In the genomic region with DNA sequence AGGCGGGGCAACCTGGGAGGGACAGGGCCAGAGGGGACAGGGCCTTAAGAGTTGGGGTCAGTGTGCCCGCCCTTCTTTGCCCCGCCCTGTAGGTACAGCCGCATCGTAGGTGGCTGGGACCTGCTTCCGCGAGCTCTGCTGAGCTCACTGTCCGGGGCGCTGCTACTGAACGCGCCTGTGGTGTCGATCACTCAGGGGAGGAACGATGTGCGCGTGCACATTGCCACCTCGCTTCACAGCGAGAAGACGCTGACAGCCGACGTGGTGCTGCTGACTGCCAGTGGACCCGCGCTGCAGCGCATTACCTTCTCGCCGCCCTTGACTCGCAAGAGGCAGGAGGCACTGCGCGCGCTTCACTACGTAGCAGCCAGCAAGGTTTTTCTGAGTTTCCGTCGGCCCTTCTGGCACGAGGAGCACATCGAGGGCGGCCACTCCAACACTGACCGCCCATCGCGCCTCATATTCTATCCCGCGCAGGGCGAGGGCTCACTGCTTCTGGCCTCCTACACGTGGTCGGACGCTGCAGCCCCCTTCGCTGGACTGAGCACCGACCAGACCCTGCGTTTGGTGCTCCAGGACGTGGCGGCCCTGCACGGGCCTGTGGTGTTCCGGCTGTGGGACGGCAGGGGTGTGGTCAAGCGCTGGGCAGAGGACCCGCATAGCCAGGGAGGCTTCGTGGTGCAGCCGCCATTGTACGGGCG, we compare ENCODE assay signal across 8 mouse cellular contexts. TPM values are rescaled to one million over a fixed set of nuclear protein-coding genes. Genes with fewer than 3 reads are reported as not detected.
DNase-seq lines count a peak whose midpoint lies in the region; ATAC-seq and TF ChIP-seq lines count a peak whose summit lies in the region.

No protein-coding gene starts in this region.

- WGBS in forebrain, embryonic 12.5 days: 1% methylated on average over 58 of the region's 58 CpGs
- 5% methylated on average over 58 of the region's 58 CpGs for WGBS in lung, adult 2 months
- WGBS in neural tube, embryonic 13.5 days: 1% methylated on average over 58 of the region's 58 CpGs

- H3K27ac ChIP-seq in forebrain, embryonic 12.5 days: no peak overlapping the region
- no peak overlapping the region for H3K27ac ChIP-seq in neural tube, embryonic 13.5 days (replicated peaks)

- DNase-seq in gastrocnemius, postnatal 10 days: peak; percentile 52
- no peak for DNase-seq in gastrocnemius, adult 18-20 months (ENCODE audit: low spot score)
- DNase-seq in ES-CJ7 (ENCODE audit: low read depth, low spot score): peak; percentile 24
- DNase-seq in lung, adult 2 months: no peak
- DNase-seq in yolk sac, embryonic 10.5 days (ENCODE audit: low spot score): peak; percentile 43

- peak; percentile 66 for ATAC-seq in forebrain, embryonic 12.5 days (ENCODE audit: low FRiP score)
- peak; percentile 73 for ATAC-seq in inflammation-experienced regulatory T-cells, adult 6 months
- peak; percentile 45 for ATAC-seq in neural tube, embryonic 13.5 days (ENCODE audit: low read depth)

- H3K9ac ChIP-seq in forebrain, embryonic 12.5 days: peak overlapping the region; percentile 51
- peak overlapping the region; percentile 65 for H3K9ac ChIP-seq in neural tube, embryonic 13.5 days

- peaks cover 39% of the 10 kb centered on the region for H3K36me3 ChIP-seq in forebrain, embryonic 12.5 days (replicated peaks)
- H3K36me3 ChIP-seq in neural tube, embryonic 13.5 days: peaks cover 44% of the 10 kb centered on the region

- H3K4me2 ChIP-seq in forebrain, embryonic 12.5 days: peak overlapping the region; percentile 52
- peak overlapping the region; percentile 49 for H3K4me2 ChIP-seq in neural tube, embryonic 13.5 days

- peak; percentile 12; the same call in 1 of the 2 replicates for TF ChIP-seq POLR2A in lung, adult 2 months (IDR thresholded peaks at IDR 0.05; ENCODE audit: borderline replicate concordance, extremely low read depth, low read depth, low read length)

- H3K9me3 ChIP-seq in forebrain, embryonic 12.5 days: no peaks in the 10 kb centered on the region
- H3K9me3 ChIP-seq in neural tube, embryonic 13.5 days: no peaks in the 10 kb centered on the region

- no peak for TF ChIP-seq CTCF in lung, adult 2 months (IDR thresholded peaks at IDR 0.05; ENCODE audit: insufficient read depth, low read length)

- peaks cover 13% of the 10 kb centered on the region for H3K4me1 ChIP-seq in forebrain, embryonic 12.5 days
- peaks cover 9% of the 10 kb centered on the region for H3K4me1 ChIP-seq in lung, adult 2 months (ENCODE audit: control insufficient read depth, insufficient read depth, low read length)
- peaks cover 24% of the 10 kb centered on the region for H3K4me1 ChIP-seq in neural tube, embryonic 13.5 days (replicated peaks)

- peak overlapping the region; percentile 27 for H3K4me3 ChIP-seq in forebrain, embryonic 12.5 days (replicated peaks)
- H3K4me3 ChIP-seq in lung, adult 2 months (replicated peaks; ENCODE audit: extremely low read depth, low read depth, low read length): peak overlapping the region; percentile 3
- peak overlapping the region; percentile 23 for H3K4me3 ChIP-seq in neural tube, embryonic 13.5 days

- H3K27me3 ChIP-seq in forebrain, embryonic 12.5 days: peaks cover 48% of the 10 kb centered on the region
- H3K27me3 ChIP-seq in neural tube, embryonic 13.5 days: peaks cover 40% of the 10 kb centered on the region

RNA-seq across cellular contexts. Expression of gene Akt1s1, which starts 9.2 kb away (rescaled TPM):
- total RNA-seq in gastrocnemius, postnatal 10 days (2021): 10 to 100 TPM; 84.2 to 86.4 TPM
- total RNA-seq in gastrocnemius, adult 18-20 months (2021): 100 to 1,000 TPM; 130 to 144 TPM
- polyA plus RNA-seq in forebrain, embryonic 12.5 days (2016; fragmentation: Nextera tagmentation; extraction: Ambion mirVana): 95.2 and 96.0 TPM in 2 replicates
- 1 to 10 TPM; 1.1 to 4.5 (median 3.7) TPM for polyA plus RNA-seq in inflammation-experienced regulatory T-cells, adult 6 months (2017; shearing (Covaris generic))
- polyA plus RNA-seq in lung, adult 2 months (2012; rRNA removed): 96.6 and 130 TPM in 2 replicates
- 89.7 and 99.0 TPM in 2 replicates for polyA plus RNA-seq in neural tube, embryonic 13.5 days (2015; fragmentation: Nextera tagmentation; extraction: Ambion mirVana)

RNA-seq across cellular contexts. Expression of gene Tbc1d17, which starts 9.2 kb away (rescaled TPM):
- total RNA-seq in gastrocnemius, postnatal 10 days (2021): 10 to 100 TPM; 41.7 to 49.0 TPM
- total RNA-seq in gastrocnemius, adult 18-20 months (2021): 10 to 100 TPM; 46.8 to 61.0 TPM
- polyA plus RNA-seq in forebrain, embryonic 12.5 days (2016; fragmentation: Nextera tagmentation; extraction: Ambion mirVana): 80.7 and 83.8 TPM in 2 replicates
- 10 to 100 TPM; 43.9 to 66.0 (median 60.6) TPM for polyA plus RNA-seq in inflammation-experienced regulatory T-cells, adult 6 months (2017; shearing (Covaris generic))
- 95.7 and 114 TPM in 2 replicates for polyA plus RNA-seq in lung, adult 2 months (2012; rRNA removed)
- polyA plus RNA-seq in neural tube, embryonic 13.5 days (2015; fragmentation: Nextera tagmentation; extraction: Ambion mirVana): 94.0 and 101 TPM in 2 replicates

RNA-seq across cellular contexts. Expression of gene Pnkp, which starts 17.3 kb away (rescaled TPM):
- total RNA-seq in gastrocnemius, postnatal 10 days (2021): 10 to 100 TPM; 14.4 to 16.5 TPM
- total RNA-seq in gastrocnemius, adult 18-20 months (2021): 10 to 100 TPM; 19.2 to 20.2 TPM
- 37.8 and 39.1 TPM in 2 replicates for polyA plus RNA-seq in forebrain, embryonic 12.5 days (2016; fragmentation: Nextera tagmentation; extraction: Ambion mirVana)
- polyA plus RNA-seq in inflammation-experienced regulatory T-cells, adult 6 months (2017; shearing (Covaris generic)): 10 to 100 TPM; 43.2 to 49.7 (median 46.8) TPM
- 57.2 and 62.0 TPM in 2 replicates for polyA plus RNA-seq in lung, adult 2 months (2012; rRNA removed)
- polyA plus RNA-seq in neural tube, embryonic 13.5 days (2015; fragmentation: Nextera tagmentation; extraction: Ambion mirVana): 30.2 and 31.6 TPM in 2 replicates

RNA-seq across cellular contexts. Expression of gene Atf5, which starts 23.2 kb away (rescaled TPM):
- total RNA-seq in gastrocnemius, postnatal 10 days (2021): 10 to 100 TPM; 55.1 to 60.5 TPM
- total RNA-seq in gastrocnemius, adult 18-20 months (2021): 10 to 100 TPM; 62.4 to 99.0 TPM
- 6.9 and 7.1 TPM in 2 replicates for polyA plus RNA-seq in forebrain, embryonic 12.5 days (2016; fragmentation: Nextera tagmentation; extraction: Ambion mirVana)
- under 1 TPM in 1 of 3 experiments, not detected in 2; 0.41 TPM for polyA plus RNA-seq in inflammation-experienced regulatory T-cells, adult 6 months (2017; shearing (Covaris generic))
- polyA plus RNA-seq in lung, adult 2 months (2012; rRNA removed): 191 and 231 TPM in 2 replicates
- polyA plus RNA-seq in neural tube, embryonic 13.5 days (2015; fragmentation: Nextera tagmentation; extraction: Ambion mirVana): 4.1 and 4.8 TPM in 2 replicates

RNA-seq across cellular contexts. Expression of gene Il4i1, which starts 23.5 kb away (rescaled TPM):
- total RNA-seq in gastrocnemius, postnatal 10 days (2021): 1 to 10 TPM; 1.9 to 2.3 TPM
- 1 to 10 TPM; 2.3 to 3.5 TPM for total RNA-seq in gastrocnemius, adult 18-20 months (2021)
- polyA plus RNA-seq in forebrain, embryonic 12.5 days (2016; fragmentation: Nextera tagmentation; extraction: Ambion mirVana): 2.3 and 2.5 TPM in 2 replicates
- 1 to 10 TPM; 1.9 to 4.2 (median 2.1) TPM for polyA plus RNA-seq in inflammation-experienced regulatory T-cells, adult 6 months (2017; shearing (Covaris generic))
- 6.5 and 7.6 TPM in 2 replicates for polyA plus RNA-seq in lung, adult 2 months (2012; rRNA removed)
- polyA plus RNA-seq in neural tube, embryonic 13.5 days (2015; fragmentation: Nextera tagmentation; extraction: Ambion mirVana): 1.1 and 2.0 TPM in 2 replicates

Comparison
In these comparisons a context has a peak if more than half of its experiments do, and no peak if none do; other contexts are left out.
1. DNase-seq: peak in gastrocnemius, postnatal 10 days (single experiment), ES-CJ7 (single experiment) and yolk sac, embryonic 10.5 days (single experiment); none in gastrocnemius, adult 18-20 months (single experiment) and lung, adult 2 months (single experiment).
2. RNA of gene Akt1s1, which starts 9.2 kb away (polyA plus RNA-seq): 89.7 to 99.0 TPM in neural tube, embryonic 13.5 days, 96.6 to 130 TPM in lung, adult 2 months and 95.2 to 96.0 TPM in forebrain, embryonic 12.5 days; 1.1 to 4.5 TPM in inflammation-experienced regulatory T-cells, adult 6 months; every median in the first group is over 10 times any median in the second.
3. Peak in every context shown above with its lines, with median percentiles within 50 percentile points of each other: ATAC-seq and H3K4me3 ChIP-seq.